Mouse (Mus musculus) brain, embryonic 14.5 days (tissue): Measurements from ENCODE around the gene Brsk2.

Source experiments
- CTCF ChIP-seq: fragments of 200-500 bp; IDR thresholded peaks from 2 replicates; pipeline ENCODE4 v1.5.1; 2012; ENCODE audit warnings: inconsistent platforms, mild to moderate bottlenecking, moderate library complexity, borderline replicate concordance; ENCODE audit not compliant: insufficient read depth, insufficient read length; ENCODE audit errors: extremely low read depth
- POLR2A ChIP-seq: fragments of 200-500 bp; IDR thresholded peaks from 2 replicates; pipeline ENCODE4 v1.6.1; 2012; ENCODE audit warnings: mild to moderate bottlenecking, inconsistent platforms, borderline replicate concordance; ENCODE audit not compliant: poor library complexity, insufficient read depth, insufficient read length, severe bottlenecking; ENCODE audit errors: extremely low read depth

- no peak for TF ChIP-seq CTCF
- TF ChIP-seq POLR2A: no peak
Measured at GRCm38 (mm10) chr7:142045344-142045743, 95.8 kb downstream of the Brsk2 start.
